Mouse (Mus musculus) forebrain, embryonic 15.5 days (tissue): ENCODE measurements at regions not wholly inside any gene's neighbourhood (a gene's known extent, or its start where the extent isn't known, plus 50 kb on each side); places are given as distances from the start of the nearest gene placed in this dataset.

Experiments used
- ATAC-seq: fragments of 200-750 bp; cut with Nextera tagmentation; replicated peaks from 2 replicates; pipeline ENCODE4 v1.8.0; 2017; ENCODE audit warnings: mild to moderate bottlenecking, moderate TSS enrichment, moderate library complexity
- H3K27ac ChIP-seq: fragments of 300-500 bp; sonication (generic); replicated peaks from 2 replicates; pipeline ENCODE4 v1.5.1; 2015; ENCODE audit warnings: mild to moderate bottlenecking, inconsistent platforms
- H3K27me3 ChIP-seq: fragments of 300-500 bp; sonication (generic); 2 replicates; pipeline ENCODE4 v1.6.1; 2015; ENCODE audit warnings: inconsistent platforms
- H3K36me3 ChIP-seq: fragments of 300-500 bp; sonication (generic); 2 replicates; pipeline ENCODE4 v1.6.1; 2015; ENCODE audit warnings: mild to moderate bottlenecking, inconsistent platforms
- H3K4me1 ChIP-seq: fragments of 300-500 bp; sonication (generic); 2 replicates; pipeline ENCODE4 v1.6.1; 2015; ENCODE audit warnings: inconsistent platforms
- H3K4me2 ChIP-seq: fragments of 300-500 bp; sonication (generic); replicated peaks from 2 replicates; pipeline ENCODE4 v1.6.1; 2015; ENCODE audit warnings: mild to moderate bottlenecking, inconsistent platforms
- H3K4me3 ChIP-seq: fragments of 300-500 bp; sonication (generic); 2 replicates; pipeline ENCODE4 v1.5.1; 2015; ENCODE audit warnings: mild to moderate bottlenecking, inconsistent platforms
- H3K9ac ChIP-seq: fragments of 300-500 bp; sonication (generic); replicated peaks from 2 replicates; pipeline ENCODE4 v1.6.1; 2015; ENCODE audit warnings: mild to moderate bottlenecking, inconsistent platforms
- H3K9me3 ChIP-seq: fragments of 300-500 bp; sonication (generic); 2 replicates; pipeline ENCODE4 v1.6.1; 2016; ENCODE audit warnings: inconsistent platforms
- WGBS: fragments of 180-500 bp; shearing (Covaris S2); methylation state at CpG from one replicate; pipeline ENCODE4 v1.1.7; 2015; ENCODE audit warnings: mixed read lengths; 5-methylcytosine and 5-hydroxymethylcytosine counted together

- no peak for ATAC-seq
- WGBS: 58% methylated on average over 4 of the region's 4 CpGs
- no peaks in the 10 kb centered on the region for H3K9me3 ChIP-seq
- H3K27ac ChIP-seq: no peak overlapping the region
- H3K27me3 ChIP-seq: no peaks in the 10 kb centered on the region
- H3K4me1 ChIP-seq: no peaks in the 10 kb centered on the region
- H3K4me3 ChIP-seq: no peak overlapping the region
- no peak overlapping the region for H3K4me2 ChIP-seq
- no peak overlapping the region for H3K9ac ChIP-seq
- no peaks in the 10 kb centered on the region for H3K36me3 ChIP-seq
Observed at GRCm38 (mm10) chr4:127542771-127543170, 184.8 kb upstream of the Gjb5 start.

- 41% methylated on average over 5 of the region's 5 CpGs for WGBS
Observed at GRCm38 (mm10) chr4:127536952-127537351, 179.0 kb upstream of the Gjb5 start.

GRCm38 (mm10) chr4:127535630-127536029, 177.6 kb upstream of the Gjb5 start:
- Histone ChIP-seq H3K4me3 (no peak overlapping the region), H3K27ac (no peak overlapping the region), H3K9me3 (no peaks in the 10 kb centered on the region), H3K9ac (no peak overlapping the region), H3K36me3 (no peaks in the 10 kb centered on the region), H3K4me2 (no peak overlapping the region), H3K27me3 (no peaks in the 10 kb centered on the region), H3K4me1 (no peaks in the 10 kb centered on the region)
- 81% methylated on average over 7 of the region's 7 CpGs for WGBS
- no peak for ATAC-seq

More at GRCm38 (mm10) chr4:127536952-127537351, 179.0 kb upstream of the Gjb5 start:
- no peaks in the 10 kb centered on the region for H3K9me3 ChIP-seq
- no peak overlapping the region for H3K9ac ChIP-seq
- no peaks in the 10 kb centered on the region for H3K27me3 ChIP-seq
- no peaks in the 10 kb centered on the region for H3K4me1 ChIP-seq
- H3K4me3 ChIP-seq: no peak overlapping the region
- ATAC-seq: no peak
- no peak overlapping the region for H3K4me2 ChIP-seq
- H3K27ac ChIP-seq: no peak overlapping the region
- no peaks in the 10 kb centered on the region for H3K36me3 ChIP-seq

- no peak for ATAC-seq
- Histone ChIP-seq H3K27me3 (no peaks in the 10 kb centered on the region), H3K4me1 (no peaks in the 10 kb centered on the region), H3K9me3 (no peaks in the 10 kb centered on the region), H3K4me3 (no peak overlapping the region), H3K4me2 (no peak overlapping the region), H3K9ac (no peak overlapping the region), H3K27ac (no peak overlapping the region), H3K36me3 (no peaks in the 10 kb centered on the region)
- 96% methylated on average over 3 of the region's 3 CpGs for WGBS
Observed at GRCm38 (mm10) chr4:127534411-127534810, 176.4 kb upstream of the Gjb5 start.

GRCm38 (mm10) chr4:127533726-127534125, 175.7 kb upstream of the Gjb5 start:
- Histone ChIP-seq H3K27me3 (no peaks in the 10 kb centered on the region), H3K4me1 (no peaks in the 10 kb centered on the region), H3K9me3 (no peaks in the 10 kb centered on the region), H3K9ac (no peak overlapping the region), H3K36me3 (no peaks in the 10 kb centered on the region), H3K27ac (no peak overlapping the region), H3K4me2 (no peak overlapping the region), H3K4me3 (no peak overlapping the region)
- no peak for ATAC-seq
- WGBS: 65% methylated on average over 4 of the region's 4 CpGs

- ATAC-seq: no peak
- 87% methylated on average over 11 of the region's 11 CpGs for WGBS
- no peak overlapping the region for H3K9ac ChIP-seq
- H3K27me3 ChIP-seq: no peaks in the 10 kb centered on the region
- no peaks in the 10 kb centered on the region for H3K4me1 ChIP-seq
- H3K27ac ChIP-seq: no peak overlapping the region
- no peaks in the 10 kb centered on the region for H3K9me3 ChIP-seq
- H3K4me3 ChIP-seq: no peak overlapping the region
- no peaks in the 10 kb centered on the region for H3K36me3 ChIP-seq
- H3K4me2 ChIP-seq: no peak overlapping the region
Observed at GRCm38 (mm10) chr4:127530779-127531178, 172.8 kb upstream of the Gjb5 start.

- Histone ChIP-seq H3K9ac (no peak overlapping the region), H3K4me2 (no peak overlapping the region), H3K27ac (no peak overlapping the region), H3K36me3 (no peaks in the 10 kb centered on the region), H3K27me3 (no peaks in the 10 kb centered on the region), H3K4me1 (no peaks in the 10 kb centered on the region), H3K9me3 (no peaks in the 10 kb centered on the region), H3K4me3 (no peak overlapping the region)
- WGBS: 89% methylated on average over 2 of the region's 2 CpGs
- ATAC-seq: no peak
Observed at GRCm38 (mm10) chr4:127522151-127522550, 164.2 kb upstream of the Gjb5 start.

GRCm38 (mm10) chr4:127517978-127518377, 160.0 kb upstream of the Gjb5 start:
- H3K27me3 ChIP-seq: no peaks in the 10 kb centered on the region
- no peak overlapping the region for H3K9ac ChIP-seq
- no peak for ATAC-seq
- no peaks in the 10 kb centered on the region for H3K9me3 ChIP-seq
- H3K27ac ChIP-seq: no peak overlapping the region
- WGBS: 88% methylated on average over 1 of the region's 1 CpGs
- no peak overlapping the region for H3K4me2 ChIP-seq
- H3K36me3 ChIP-seq: no peaks in the 10 kb centered on the region
- H3K4me1 ChIP-seq: no peaks in the 10 kb centered on the region
- H3K4me3 ChIP-seq: no peak overlapping the region

GRCm38 (mm10) chr4:127517539-127517938, 159.6 kb upstream of the Gjb5 start:
- Histone ChIP-seq H3K27me3 (no peaks in the 10 kb centered on the region), H3K4me3 (no peak overlapping the region), H3K9ac (no peak overlapping the region), H3K27ac (no peak overlapping the region), H3K4me1 (no peaks in the 10 kb centered on the region), H3K36me3 (no peaks in the 10 kb centered on the region), H3K9me3 (no peaks in the 10 kb centered on the region), H3K4me2 (no peak overlapping the region)
- 80% methylated on average over 7 of the region's 7 CpGs for WGBS
- ATAC-seq: no peak

GRCm38 (mm10) chr4:127509936-127510335, 152.0 kb upstream of the Gjb5 start:
- Histone ChIP-seq H3K9ac (no peak overlapping the region), H3K9me3 (no peaks in the 10 kb centered on the region), H3K4me2 (no peak overlapping the region), H3K27ac (no peak overlapping the region), H3K36me3 (no peaks in the 10 kb centered on the region), H3K4me3 (no peak overlapping the region), H3K27me3 (no peaks in the 10 kb centered on the region), H3K4me1 (no peaks in the 10 kb centered on the region)
- no peak for ATAC-seq
- WGBS: 91% methylated on average over 9 of the region's 9 CpGs

- no peaks in the 10 kb centered on the region for H3K27me3 ChIP-seq
- H3K4me3 ChIP-seq: no peak overlapping the region
- H3K4me2 ChIP-seq: no peak overlapping the region
- no peaks in the 10 kb centered on the region for H3K36me3 ChIP-seq
- ATAC-seq: no peak
- H3K9ac ChIP-seq: no peak overlapping the region
- 41% methylated on average over 6 of the region's 6 CpGs for WGBS
- H3K9me3 ChIP-seq: no peaks in the 10 kb centered on the region
- H3K27ac ChIP-seq: no peak overlapping the region
- H3K4me1 ChIP-seq: no peaks in the 10 kb centered on the region
Observed at GRCm38 (mm10) chr4:127502621-127503020, 144.6 kb upstream of the Gjb5 start.

- Histone ChIP-seq H3K27ac (no peak overlapping the region), H3K9me3 (no peaks in the 10 kb centered on the region), H3K36me3 (no peaks in the 10 kb centered on the region), H3K9ac (no peak overlapping the region), H3K4me3 (no peak overlapping the region), H3K4me2 (no peak overlapping the region), H3K27me3 (no peaks in the 10 kb centered on the region), H3K4me1 (no peaks in the 10 kb centered on the region)
- WGBS: 93% methylated on average over 7 of the region's 7 CpGs
- no peak for ATAC-seq
Observed at GRCm38 (mm10) chr4:127501881-127502280, 143.9 kb upstream of the Gjb5 start.

GRCm38 (mm10) chr4:127487016-127487780, 129.2 kb upstream of the Gjb5 start:
- no peaks in the 10 kb centered on the region for H3K4me1 ChIP-seq
- H3K9ac ChIP-seq: no peak overlapping the region
- H3K27ac ChIP-seq: no peak overlapping the region
- H3K36me3 ChIP-seq: no peaks in the 10 kb centered on the region
- H3K27me3 ChIP-seq: no peaks in the 10 kb centered on the region
- H3K9me3 ChIP-seq: no peaks in the 10 kb centered on the region
- H3K4me2 ChIP-seq: no peak overlapping the region
- no peak for ATAC-seq
- H3K4me3 ChIP-seq: no peak overlapping the region
- 46% methylated on average over 10 of the region's 10 CpGs for WGBS
